11 mouse cellular contexts compared by ENCODE assay signal in genomic region chr4:155887674-155888073, GRCm38 (mm10).
"Had no signal": no experiment of that assay in that cellular context is flagged by ENCODE, and none has a peak within 500 bp of the region (broad histone marks: within the 10 kb centered on the region; RNA-seq: fewer than 3 reads in every experiment).

No protein-coding gene starts in this region.

- DNase-seq: kidney, adult 2 months; layer of hippocampus, postnatal 36 days; liver, embryonic 13.5 days; lung, adult 2 months; lung, postnatal 14 days; midbrain, embryonic 14.5 days; right cerebral cortex, postnatal 14 days; right cerebral cortex, postnatal 4 days; spleen, adult 18-20 months; thymus, adult 18-20 months; thymus, postnatal 36 days had no signal
